Mouse (Mus musculus) CH12F3 (cell line): ENCODE measurements around the gene Ranbp3.
"Not testable (repeated sequence)": the region's sequence is repeated elsewhere in the genome, so short reads cannot be mapped to it uniquely, and the experiment has no call there.

Source experiments
- in situ Hi-C: fragments of 300-500 bp; cut with MboI; formaldehyde crosslinking; loops from 2 replicates; pipeline ENCODE4 v1.14.3; 2020; ENCODE audit warnings: low sequenced_read_pairs

Gene Ranbp3

GRCm38 (mm10) chr17:56672941-56673646 lies at the start of gene Ranbp3:
TSS of gene Ranbp3 (plus strand) at chr17:56673294.
- in situ Hi-C loops = no loop called here

GRCm38 (mm10) chr17:56625495-56625894 lies 47.6 kb upstream of the Ranbp3 start:
- in situ Hi-C loops = no loop called here

- in situ Hi-C loops = no loop called here
Measured at GRCm38 (mm10) chr17:56626260-56626659, 46.8 kb upstream of the Ranbp3 start.

- in situ Hi-C loops = no loop called here
Measured at GRCm38 (mm10) chr17:56626754-56627470, 46.2 kb upstream of the Ranbp3 start, which contains the start of gene Lonp1. TSS of gene Lonp1 (minus strand) at chr17:56626887.

- in situ Hi-C loops = no loop called here
Measured at GRCm38 (mm10) chr17:56627530-56628277, 45.4 kb upstream of the Ranbp3 start, which contains the start of gene Catsperd. TSS of gene Catsperd (plus strand) at chr17:56628143.

GRCm38 (mm10) chr17:56629800-56630781 lies 43.0 kb upstream of the Ranbp3 start:
- in situ Hi-C loops = not testable (repeated sequence)

- in situ Hi-C loops = no loop called here
Measured at GRCm38 (mm10) chr17:56631807-56632206, 41.3 kb upstream of the Ranbp3 start.

GRCm38 (mm10) chr17:56634023-56634422 lies 39.1 kb upstream of the Ranbp3 start:
- in situ Hi-C loops = no loop called here

GRCm38 (mm10) chr17:56643237-56643636 lies 29.9 kb upstream of the Ranbp3 start:
- in situ Hi-C loops = no loop called here

GRCm38 (mm10) chr17:56647546-56647945 lies 25.5 kb upstream of the Ranbp3 start:
- in situ Hi-C loops = no loop called here

- in situ Hi-C loops = no loop called here
Measured at GRCm38 (mm10) chr17:56651801-56652200, 21.3 kb upstream of the Ranbp3 start.

- in situ Hi-C loops = no loop called here
Measured at GRCm38 (mm10) chr17:56654771-56655170, 18.3 kb upstream of the Ranbp3 start.

- in situ Hi-C loops = no loop called here
Measured at GRCm38 (mm10) chr17:56655311-56655710, 17.8 kb upstream of the Ranbp3 start.

- in situ Hi-C loops = no loop called here
Measured at GRCm38 (mm10) chr17:56656171-56656570, 16.9 kb upstream of the Ranbp3 start.

GRCm38 (mm10) chr17:56663659-56664058 lies 9.4 kb upstream of the Ranbp3 start:
- in situ Hi-C loops = loop anchor here (10.0 kb wide), 1 partner anchor 309 kb away; no protein-coding TSS in a partner anchor

- in situ Hi-C loops = loop anchor here (10.0 kb wide), 1 partner anchor 310 kb away; no protein-coding TSS in a partner anchor
Measured at GRCm38 (mm10) chr17:56664333-56664732, 8.8 kb upstream of the Ranbp3 start.

GRCm38 (mm10) chr17:56666384-56666783 lies 6.7 kb upstream of the Ranbp3 start:
- in situ Hi-C loops = loop anchor here (10.0 kb wide), 1 partner anchor 312 kb away; no protein-coding TSS in a partner anchor

GRCm38 (mm10) chr17:56667591-56667990 lies 5.5 kb upstream of the Ranbp3 start:
- in situ Hi-C loops = loop anchor here (10.0 kb wide), 1 partner anchor 313 kb away; no protein-coding TSS in a partner anchor

- in situ Hi-C loops = loop anchor here (10.0 kb wide), 1 partner anchor 314 kb away; no protein-coding TSS in a partner anchor
Measured at GRCm38 (mm10) chr17:56668384-56669144, 4.5 kb upstream of the Ranbp3 start.
